Mouse (Mus musculus): ENCODE measurements around the gene Trrap. TPM values are rescaled to one million over a fixed set of nuclear protein-coding genes. Genes with fewer than 3 reads are reported as not detected.

Gene Trrap
- polyA plus RNA-seq, 2 experiments: 11.7 to 20.4 TPM

GRCm38 (mm10) chr5:144875227-144875626 lies 107.7 kb downstream of the Trrap start:
- Histone ChIP-seq H3K27me3 (ENCODE audit: control insufficient read depth, insufficient read depth, low read length) (no peaks in the 10 kb centered on the region), H3K9me3 (ENCODE audit: control insufficient read depth, low read length) (no peaks in the 10 kb centered on the region), H3K4me2 (ENCODE audit: low read depth) (no peak overlapping the region), H3K36me3 (replicated peaks; ENCODE audit: control insufficient read depth, insufficient read depth, low read depth) (no peaks in the 10 kb centered on the region), H3K9ac (replicated peaks) (no peak overlapping the region), H3K4me3 (ENCODE audit: insufficient read depth in 1 of 2, low read depth in 2 of 2, low read length in 2 of 2) (no peak overlapping the region), H3K4me1 (replicated peaks; ENCODE audit: control insufficient read depth in 2 of 2, insufficient read depth in 2 of 2, low read length in 1 of 2) (no peaks in the 10 kb centered on the region), H3K27ac (no peak overlapping the region)
- TF ChIP-seq EP300 (IDR thresholded peaks at IDR 0.05; ENCODE audit: low read depth) (no peak), CTCF (IDR thresholded peaks at IDR 0.05; ENCODE audit: low read depth) (no peak)
- WGBS (ENCODE audit: insufficient replicate concordance): 73% methylated on average over 6 of the region's 6 CpGs
- ATAC-seq (ENCODE audit: insufficient read depth) (no peak), DNase-seq (ENCODE audit: low read depth in 3 of 3, low spot score in 3 of 3) (no peak)

GRCm38 (mm10) chr5:144875892-144876291 lies 108.4 kb downstream of the Trrap start:
- no peak overlapping the region for H3K27ac ChIP-seq
- H3K9ac ChIP-seq (replicated peaks): no peak overlapping the region
- DNase-seq (ENCODE audit: low read depth in 3 of 3, low spot score in 3 of 3) (peak; percentile 22 to 45 (median 40)), ATAC-seq (ENCODE audit: insufficient read depth) (peak; percentile 53; the same call in 1 of the 2 replicates)
- H3K27me3 ChIP-seq (ENCODE audit: control insufficient read depth, insufficient read depth, low read length): no peaks in the 10 kb centered on the region
- H3K9me3 ChIP-seq (ENCODE audit: control insufficient read depth, low read length): no peaks in the 10 kb centered on the region
- peak; percentile 98 for TF ChIP-seq CTCF (IDR thresholded peaks at IDR 0.05; ENCODE audit: low read depth)
- TF ChIP-seq EP300 (IDR thresholded peaks at IDR 0.05; ENCODE audit: low read depth): no peak
- H3K4me2 ChIP-seq (ENCODE audit: low read depth): no peak overlapping the region
- WGBS (ENCODE audit: insufficient replicate concordance): 5% methylated on average over 13 of the region's 13 CpGs
- H3K36me3 ChIP-seq (replicated peaks; ENCODE audit: control insufficient read depth, insufficient read depth, low read depth): no peaks in the 10 kb centered on the region
- no peak overlapping the region for H3K4me3 ChIP-seq (ENCODE audit: insufficient read depth in 1 of 2, low read depth in 2 of 2, low read length in 2 of 2)
- no peaks in the 10 kb centered on the region for H3K4me1 ChIP-seq (replicated peaks; ENCODE audit: control insufficient read depth in 2 of 2, insufficient read depth in 2 of 2, low read length in 1 of 2)

GRCm38 (mm10) chr5:144877021-144877420 lies 109.5 kb downstream of the Trrap start:
- no peak for ATAC-seq (ENCODE audit: insufficient read depth)
- H3K36me3 ChIP-seq (replicated peaks; ENCODE audit: control insufficient read depth, insufficient read depth, low read depth): no peaks in the 10 kb centered on the region

GRCm38 (mm10) chr5:144881670-144882399 lies 114.3 kb downstream of the Trrap start:
- Histone ChIP-seq H3K4me3 (ENCODE audit: insufficient read depth in 1 of 2, low read depth in 2 of 2, low read length in 2 of 2) (no peak overlapping the region), H3K36me3 (replicated peaks; ENCODE audit: control insufficient read depth, insufficient read depth, low read depth) (no peaks in the 10 kb centered on the region), H3K27me3 (ENCODE audit: control insufficient read depth, insufficient read depth, low read length) (no peaks in the 10 kb centered on the region), H3K4me2 (ENCODE audit: low read depth) (no peak overlapping the region), H3K4me1 (replicated peaks; ENCODE audit: control insufficient read depth in 2 of 2, insufficient read depth in 2 of 2, low read length in 1 of 2) (no peaks in the 10 kb centered on the region), H3K9me3 (ENCODE audit: control insufficient read depth, low read length) (no peaks in the 10 kb centered on the region), H3K27ac (no peak overlapping the region), H3K9ac (replicated peaks) (no peak overlapping the region)
- no peak for TF ChIP-seq EP300 (IDR thresholded peaks at IDR 0.05; ENCODE audit: low read depth)
- TF ChIP-seq CTCF (IDR thresholded peaks at IDR 0.05; ENCODE audit: low read depth): no peak
- ATAC-seq (ENCODE audit: insufficient read depth): no peak
- no peak for DNase-seq (ENCODE audit: low read depth in 3 of 3, low spot score in 3 of 3)
- WGBS (ENCODE audit: insufficient replicate concordance): 60% methylated on average over 14 of the region's 14 CpGs

More at GRCm38 (mm10) chr5:144877021-144877420, 109.5 kb downstream of the Trrap start:
- no peak for DNase-seq (ENCODE audit: low read depth in 3 of 3, low spot score in 3 of 3)
- Histone ChIP-seq H3K4me2 (ENCODE audit: low read depth) (no peak overlapping the region), H3K4me1 (replicated peaks; ENCODE audit: control insufficient read depth in 2 of 2, insufficient read depth in 2 of 2, low read length in 1 of 2) (no peaks in the 10 kb centered on the region), H3K27me3 (ENCODE audit: control insufficient read depth, insufficient read depth, low read length) (no peaks in the 10 kb centered on the region), H3K27ac (no peak overlapping the region), H3K4me3 (ENCODE audit: insufficient read depth in 1 of 2, low read depth in 2 of 2, low read length in 2 of 2) (no peak overlapping the region), H3K9me3 (ENCODE audit: control insufficient read depth, low read length) (no peaks in the 10 kb centered on the region), H3K9ac (replicated peaks) (no peak overlapping the region)
- WGBS (ENCODE audit: insufficient replicate concordance): 79% methylated on average over 15 of the region's 15 CpGs
- TF ChIP-seq EP300 (IDR thresholded peaks at IDR 0.05; ENCODE audit: low read depth) (no peak), CTCF (IDR thresholded peaks at IDR 0.05; ENCODE audit: low read depth) (no peak)

- H3K9me3 ChIP-seq (ENCODE audit: control insufficient read depth, low read length): no peaks in the 10 kb centered on the region
- TF ChIP-seq EP300 (IDR thresholded peaks at IDR 0.05; ENCODE audit: low read depth): no peak
- peak; percentile 45 for TF ChIP-seq CTCF (IDR thresholded peaks at IDR 0.05; ENCODE audit: low read depth)
- no peaks in the 10 kb centered on the region for H3K27me3 ChIP-seq (ENCODE audit: control insufficient read depth, insufficient read depth, low read length)
- 62% methylated on average over 13 of the region's 13 CpGs for WGBS (ENCODE audit: insufficient replicate concordance)
- no peaks in the 10 kb centered on the region for H3K4me1 ChIP-seq (replicated peaks; ENCODE audit: control insufficient read depth in 2 of 2, insufficient read depth in 2 of 2, low read length in 1 of 2)
- no peak overlapping the region for H3K27ac ChIP-seq
- H3K9ac ChIP-seq (replicated peaks): no peak overlapping the region
- H3K4me3 ChIP-seq (ENCODE audit: insufficient read depth in 1 of 2, low read depth in 2 of 2, low read length in 2 of 2): no peak overlapping the region
- H3K36me3 ChIP-seq (replicated peaks; ENCODE audit: control insufficient read depth, insufficient read depth, low read depth): no peaks in the 10 kb centered on the region
- DNase-seq (ENCODE audit: low read depth in 3 of 3, low spot score in 3 of 3): no peak
- no peak overlapping the region for H3K4me2 ChIP-seq (ENCODE audit: low read depth)
- ATAC-seq (ENCODE audit: insufficient read depth): no peak
Measured at GRCm38 (mm10) chr5:144884629-144885217, 117.2 kb downstream of the Trrap start.
